Mouse (Mus musculus) megakaryocyte, adult 5-6 weeks (primary cell): ENCODE results near the gene Fbxo39. TPM values are rescaled to one million over a fixed set of nuclear protein-coding genes. Genes with fewer than 3 reads are reported as not detected.
A peak's percentile ranks its signal among the peaks of the same experiment; 100 is the strongest.

Experiments used
- ATAC-seq: 2 replicates; pipeline ENCODE4 v1.8.0; 2016; ENCODE audit warnings: mild to moderate bottlenecking, inconsistent platforms; ENCODE audit not compliant: poor library complexity, severe bottlenecking
- total RNA-seq, 2 experiments: library from RNA; stranded (forward) in 1 of 2; stranded (reverse) in 1 of 2; fragments of 153-499, 151-499 nt in 1 of 2; fragments of 221-1000, 200-1000 nt in 1 of 2; gene quantifications; 2 replicates each; pipeline versions ENCODE4 v1.2.3 to v1.2.4; 2015 to 2017

Gene Fbxo39
- total RNA-seq (2015) = 0.58 TPM in 1 of 2 replicates, not detected in the other
- 0.11 TPM in 1 of 2 replicates, not detected in the other for total RNA-seq (2017)

GRCm38 (mm10) chr11:72314151-72314895 is at the start of gene Fbxo39:
TSS of gene Fbxo39 (plus strand) at chr11:72314444.
- ATAC-seq = no peak

GRCm38 (mm10) chr11:72265483-72265882 is 48.8 kb upstream of the Fbxo39 start:
- no peak for ATAC-seq

- ATAC-seq = peak; percentile 56
These were observed 47.9 kb upstream of the Fbxo39 start for GRCm38 (mm10) chr11:72266207-72266959.

- no peak for ATAC-seq
These were observed 47.2 kb upstream of the Fbxo39 start, which contains the start of gene Slc13a5 for GRCm38 (mm10) chr11:72266960-72267560. TSS of gene Slc13a5 (minus strand) at chr11:72267222.

GRCm38 (mm10) chr11:72271761-72272160 is 42.5 kb upstream of the Fbxo39 start:
- no peak for ATAC-seq

GRCm38 (mm10) chr11:72273341-72273740 is 40.9 kb upstream of the Fbxo39 start:
- no peak for ATAC-seq

GRCm38 (mm10) chr11:72281143-72281851 is 32.9 kb upstream of the Fbxo39 start:
- no peak for ATAC-seq

GRCm38 (mm10) chr11:72281852-72282400 is 32.3 kb upstream of the Fbxo39 start:
- ATAC-seq = no peak

- ATAC-seq = no peak
These were observed 30.6 kb upstream of the Fbxo39 start for GRCm38 (mm10) chr11:72283486-72284224.

- ATAC-seq = no peak
These were observed 29.6 kb upstream of the Fbxo39 start for GRCm38 (mm10) chr11:72284532-72285182.

GRCm38 (mm10) chr11:72285971-72286480 is 28.2 kb upstream of the Fbxo39 start:
- ATAC-seq = no peak

GRCm38 (mm10) chr11:72286651-72287050 is 27.6 kb upstream of the Fbxo39 start:
- ATAC-seq = no peak

GRCm38 (mm10) chr11:72287126-72287525 is 27.1 kb upstream of the Fbxo39 start:
- ATAC-seq = no peak

GRCm38 (mm10) chr11:72287543-72287942 is 26.7 kb upstream of the Fbxo39 start:
- no peak for ATAC-seq

- no peak for ATAC-seq
These were observed 21.1 kb upstream of the Fbxo39 start for GRCm38 (mm10) chr11:72293116-72293515.

- ATAC-seq = peak; percentile 94
These were observed 12.9 kb upstream of the Fbxo39 start, which contains the start of gene Xaf1 for GRCm38 (mm10) chr11:72301334-72301733. TSS of gene Xaf1 (plus strand) at chr11:72301629.

GRCm38 (mm10) chr11:72302230-72302629 is 12.0 kb upstream of the Fbxo39 start:
- 0 out of 2 replicates have a peak, but pooled peaks have one; percentile 3 for ATAC-seq

GRCm38 (mm10) chr11:72307461-72307860 is 6.8 kb upstream of the Fbxo39 start:
- no peak for ATAC-seq

- ATAC-seq = no peak
These were observed 5.3 kb upstream of the Fbxo39 start for GRCm38 (mm10) chr11:72308982-72309381.
